Mouse (Mus musculus): ENCODE data around the gene Chchd6. TPM values are rescaled to one million over a fixed set of nuclear protein-coding genes. Genes with fewer than 3 reads are reported as not detected.

Chchd6 gene
- total RNA-seq, 2 experiments from 2014 or later: 1.7 to 3.8 TPM

DNA sequence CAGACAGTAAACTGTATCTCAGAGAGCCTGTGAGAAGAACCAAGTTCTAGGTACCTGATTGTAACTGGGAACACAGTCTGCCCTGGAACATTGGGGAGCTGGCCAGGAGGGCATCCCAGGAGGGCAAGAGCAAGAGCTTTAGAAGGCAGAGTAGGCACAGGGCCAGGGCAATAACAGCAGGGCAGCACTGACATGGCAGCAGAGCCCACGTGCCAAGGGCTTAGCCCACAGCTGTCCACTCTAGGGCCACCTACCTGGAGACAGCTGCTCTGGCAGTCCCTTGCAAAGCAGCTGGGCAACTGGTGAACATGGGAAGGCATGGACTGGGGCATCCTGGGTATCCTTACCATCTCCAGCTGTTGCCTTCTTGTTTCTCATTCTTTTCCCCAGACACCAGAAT is 247.7 kb downstream of the Chchd6 start:
- ATAC-seq (replicated peaks; ENCODE audit: low FRiP score, poor library complexity, severe bottlenecking): no peak

GRCm38 (mm10) chr6:89345855-89346254 is 249.6 kb downstream of the Chchd6 start:
- no peak for ATAC-seq (replicated peaks; ENCODE audit: low FRiP score, poor library complexity, severe bottlenecking)

- no peak for ATAC-seq (replicated peaks; ENCODE audit: low FRiP score, poor library complexity, severe bottlenecking)
These were observed 250.0 kb downstream of the Chchd6 start for GRCm38 (mm10) chr6:89345486-89345785.

DNA sequence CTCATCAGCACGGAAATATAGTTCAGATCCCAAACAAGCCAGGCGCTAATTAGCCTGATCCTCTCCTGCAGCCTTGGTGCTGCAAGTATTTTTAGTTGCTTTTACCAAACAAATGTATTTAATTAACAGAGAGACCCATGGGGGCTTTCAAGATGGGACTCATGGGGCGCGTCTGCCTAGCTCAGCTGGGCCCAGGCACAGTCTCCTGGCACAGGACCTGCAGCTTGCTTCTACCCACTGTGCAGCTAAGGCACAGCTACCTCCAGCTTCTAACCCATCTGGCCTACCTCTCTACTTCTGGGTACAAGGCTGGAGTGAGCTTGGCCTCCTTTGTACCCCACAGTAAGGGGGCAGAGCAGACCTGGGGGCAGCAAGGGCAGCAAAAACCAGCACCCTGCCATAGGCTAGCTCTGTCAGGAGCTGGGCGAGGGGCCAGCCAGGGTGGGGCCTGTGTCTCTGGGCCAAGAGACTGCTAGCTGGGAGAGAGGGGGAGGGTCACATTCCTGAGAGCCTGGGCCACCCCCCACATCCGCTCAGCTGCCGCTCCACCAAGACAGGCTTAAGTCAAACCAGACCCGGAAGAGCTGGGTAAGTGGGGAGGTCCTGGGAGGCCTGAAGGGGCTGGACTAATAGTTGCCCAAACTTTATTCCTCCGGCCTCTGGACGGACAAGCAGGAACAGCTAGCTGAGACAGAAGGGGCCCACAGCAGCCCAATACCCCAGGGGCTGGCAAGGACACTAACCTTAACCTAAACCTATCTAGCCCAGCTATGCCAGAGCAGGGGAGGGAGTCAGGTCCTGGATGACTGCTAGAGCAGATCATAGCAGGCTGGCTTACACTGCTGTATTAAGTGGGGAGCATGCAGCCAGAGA is 250.6 kb downstream of the Chchd6 start:
- ATAC-seq (replicated peaks; ENCODE audit: low FRiP score, poor library complexity, severe bottlenecking): no peak

DNA sequence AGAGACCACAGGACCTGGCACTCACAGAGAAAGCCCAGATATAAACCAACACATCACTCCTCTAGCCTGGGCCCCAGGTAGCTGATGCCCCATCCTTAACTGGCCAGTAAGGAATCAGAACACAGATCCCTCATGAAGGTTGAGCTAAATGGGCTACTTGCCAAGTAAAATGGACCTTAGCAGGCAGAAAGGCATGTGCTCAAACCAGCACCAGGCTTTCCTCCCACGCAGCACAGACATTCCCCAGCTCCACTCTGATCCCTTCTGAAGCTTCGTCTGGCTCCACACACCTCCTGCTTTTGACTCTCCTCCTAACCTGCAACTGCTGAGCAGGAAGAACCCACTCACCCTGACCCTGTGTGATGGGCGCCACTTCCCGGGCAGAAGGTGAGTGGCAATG is 253.5 kb downstream of the Chchd6 start:
- ATAC-seq (replicated peaks; ENCODE audit: low FRiP score, poor library complexity, severe bottlenecking): no peak

DNA sequence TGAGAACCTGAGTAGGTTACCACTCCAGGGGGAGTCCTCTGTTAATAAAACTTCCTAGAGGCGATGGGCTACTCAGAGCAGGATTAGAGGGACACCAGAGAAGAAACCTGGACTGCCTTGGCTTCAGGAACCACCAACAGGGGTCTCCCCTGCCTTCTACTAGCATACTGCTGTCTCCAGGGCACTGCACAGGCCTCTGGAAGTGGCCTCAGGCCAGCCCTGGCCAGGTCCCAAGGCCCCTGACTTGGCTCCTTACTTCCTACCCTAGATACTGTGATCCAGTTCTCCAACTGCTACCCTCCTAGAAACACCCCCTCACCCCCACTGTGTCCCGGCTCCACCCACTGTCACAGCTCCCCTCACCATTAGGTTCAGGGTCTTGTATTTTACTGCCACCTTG is 256.0 kb downstream of the Chchd6 start:
- ATAC-seq (replicated peaks; ENCODE audit: low FRiP score, poor library complexity, severe bottlenecking): no peak

DNA sequence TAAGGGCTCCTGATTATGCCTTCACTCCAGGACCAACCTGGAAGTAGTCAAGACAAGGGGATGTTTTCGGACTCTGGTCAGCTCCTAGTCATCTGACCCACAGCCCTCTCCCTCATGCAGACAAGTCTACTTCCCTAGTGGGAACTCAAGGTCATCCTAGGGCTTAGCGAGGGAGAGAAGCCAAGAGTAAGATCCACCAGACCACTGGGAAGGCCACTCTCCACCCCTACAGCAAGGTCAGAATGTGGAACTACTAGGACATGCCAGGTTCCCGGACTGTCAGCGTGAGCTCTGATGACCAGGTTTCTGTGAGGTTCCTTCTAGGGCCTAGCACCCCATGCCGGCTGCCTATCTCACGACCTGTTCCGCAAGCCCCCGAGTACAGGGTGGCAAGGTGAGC is 256.7 kb downstream of the Chchd6 start:
- no peak for ATAC-seq (replicated peaks; ENCODE audit: low FRiP score, poor library complexity, severe bottlenecking)

- ATAC-seq (replicated peaks; ENCODE audit: low FRiP score, poor library complexity, severe bottlenecking): no peak
These were observed 257.9 kb downstream of the Chchd6 start for GRCm38 (mm10) chr6:89337574-89337973.

DNA sequence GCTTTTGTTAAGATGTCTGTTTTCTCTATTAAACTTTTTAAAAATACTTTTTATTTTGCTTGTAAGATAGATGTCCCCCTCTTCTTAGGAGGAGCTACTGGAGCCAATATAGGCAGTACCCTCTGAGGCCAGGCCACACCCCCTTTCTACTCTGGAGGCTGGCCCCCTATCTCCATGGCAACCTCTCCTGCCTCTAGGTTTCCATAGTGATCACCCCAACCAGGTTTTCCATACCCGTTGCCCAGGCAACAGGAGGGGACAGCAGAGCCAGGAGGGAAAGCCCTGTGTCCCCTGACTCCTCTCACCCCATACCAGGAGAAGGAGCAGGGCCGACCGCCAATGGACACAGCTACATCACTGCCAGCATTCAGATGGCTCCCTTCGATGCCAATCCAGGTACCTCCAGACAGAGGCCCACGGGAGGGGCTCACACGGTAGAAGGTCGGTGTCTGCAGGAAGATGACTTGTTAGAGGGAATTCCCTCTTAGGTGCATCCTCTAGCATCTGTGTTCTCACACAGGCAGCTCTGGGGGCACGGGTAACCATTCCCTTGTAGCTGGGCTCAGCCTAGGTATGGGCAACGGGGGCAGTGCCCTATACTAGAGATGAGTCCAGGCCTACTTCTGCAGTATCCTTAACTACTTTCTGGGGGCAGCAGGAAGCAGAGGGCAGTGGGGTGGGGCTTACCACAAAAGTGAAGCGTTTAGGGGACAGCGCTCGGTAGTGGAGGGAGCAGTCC is 261.3 kb downstream of the Chchd6 start:
- ATAC-seq (replicated peaks; ENCODE audit: low FRiP score, poor library complexity, severe bottlenecking): no peak

Other genes with a start within 250 kb of the Chchd6 start
- gene Plxna1, start 233.0 kb downstream of the Chchd6 start, total RNA-seq (2015; ENCODE audit: low replicate concordance): 1.3 and 1.7 TPM in 2 replicates
- 0.68 and 0.84 TPM in 2 replicates for gene Plxna1, start 233.0 kb downstream of the Chchd6 start, total RNA-seq (2017; ENCODE audit: low replicate concordance)
- 1.5 and 1.7 TPM in 2 replicates for gene Txnrd3, start 48.3 kb upstream of the Chchd6 start, total RNA-seq (2015; ENCODE audit: low replicate concordance)
- gene Txnrd3, start 48.3 kb upstream of the Chchd6 start, total RNA-seq (2017; ENCODE audit: low replicate concordance): 0.77 and 1.8 TPM in 2 replicates
- not detected in 2 replicates for gene Vmn1r40, start 111.9 kb upstream of the Chchd6 start, total RNA-seq (2015; ENCODE audit: low replicate concordance)
- gene Vmn1r40, start 111.9 kb upstream of the Chchd6 start, total RNA-seq (2017; ENCODE audit: low replicate concordance): not detected in 2 replicates
- gene Vmn1r41, start 145.1 kb upstream of the Chchd6 start, total RNA-seq (2015; ENCODE audit: low replicate concordance): not detected in 2 replicates
- gene Vmn1r41, start 145.1 kb upstream of the Chchd6 start, total RNA-seq (2017; ENCODE audit: low replicate concordance): not detected in 2 replicates

Measured in erythroblast, adult 5-6 weeks (primary cell).